Mouse (Mus musculus): ENCODE measurements around the gene Clic6. TPM values are rescaled to one million over a fixed set of nuclear protein-coding genes. Genes with fewer than 3 reads are reported as not detected.
"Not testable (repeated sequence)": the region's sequence is repeated elsewhere in the genome, so short reads cannot be mapped to it uniquely, and the experiment has no call there.

Gene Clic6
- polyA plus RNA-seq, 1 experiment from 2014 or later: 1.5 TPM

- WGBS: 81% methylated on average over 8 of the region's 8 CpGs
- H3K9ac ChIP-seq: no peak overlapping the region
- ATAC-seq (ENCODE audit: extremely low read depth, insufficient number of reproducible peaks, low FRiP score, low TSS enrichment): no peak
- no peaks in the 10 kb centered on the region for H3K36me3 ChIP-seq
- no peak overlapping the region for H3K4me3 ChIP-seq
- no peak overlapping the region for H3K4me2 ChIP-seq
- peaks cover 60% of the 10 kb centered on the region for H3K27me3 ChIP-seq (replicated peaks)
- no peaks in the 10 kb centered on the region for H3K9me3 ChIP-seq
- no peak overlapping the region for H3K27ac ChIP-seq (replicated peaks)
- peaks cover 19% of the 10 kb centered on the region for H3K4me1 ChIP-seq
Measured at GRCm38 (mm10) chr16:92500534-92500933, 15.0 kb downstream of the Clic6 start.

GRCm38 (mm10) chr16:92503105-92503504, 17.6 kb downstream of the Clic6 start:
- no peak for ATAC-seq (ENCODE audit: extremely low read depth, insufficient number of reproducible peaks, low FRiP score, low TSS enrichment)
- Histone ChIP-seq H3K4me2 (no peak overlapping the region), H3K9ac (no peak overlapping the region), H3K4me3 (no peak overlapping the region), H3K36me3 (no peaks in the 10 kb centered on the region), H3K27ac (replicated peaks) (no peak overlapping the region), H3K27me3 (replicated peaks) (peaks cover 49% of the 10 kb centered on the region), H3K9me3 (no peaks in the 10 kb centered on the region), H3K4me1 (peaks cover 14% of the 10 kb centered on the region)
- WGBS: 49% methylated on average over 5 of the region's 5 CpGs

GRCm38 (mm10) chr16:92507573-92507972, 22.0 kb downstream of the Clic6 start:
- ATAC-seq (ENCODE audit: extremely low read depth, insufficient number of reproducible peaks, low FRiP score, low TSS enrichment): no peak
- no peak overlapping the region for H3K4me3 ChIP-seq
- H3K27ac ChIP-seq (replicated peaks): no peak overlapping the region
- no peaks in the 10 kb centered on the region for H3K4me1 ChIP-seq
- 75% methylated on average over 4 of the region's 4 CpGs for WGBS
- H3K9ac ChIP-seq: no peak overlapping the region
- peaks cover 22% of the 10 kb centered on the region for H3K27me3 ChIP-seq (replicated peaks)
- no peaks in the 10 kb centered on the region for H3K36me3 ChIP-seq
- no peaks in the 10 kb centered on the region for H3K9me3 ChIP-seq
- no peak overlapping the region for H3K4me2 ChIP-seq

GRCm38 (mm10) chr16:92510835-92511772, 25.6 kb downstream of the Clic6 start:
- no peaks in the 10 kb centered on the region for H3K9me3 ChIP-seq
- H3K36me3 ChIP-seq: no peaks in the 10 kb centered on the region
- no peak overlapping the region for H3K4me2 ChIP-seq
- no peak overlapping the region for H3K27ac ChIP-seq (replicated peaks)
- ATAC-seq (ENCODE audit: extremely low read depth, insufficient number of reproducible peaks, low FRiP score, low TSS enrichment): no peak
- H3K4me3 ChIP-seq: no peak overlapping the region
- H3K27me3 ChIP-seq (replicated peaks): peaks cover 36% of the 10 kb centered on the region
- 69% methylated on average over 13 of the region's 13 CpGs for WGBS
- peaks cover 4% of the 10 kb centered on the region for H3K4me1 ChIP-seq
- no peak overlapping the region for H3K9ac ChIP-seq

- no peak overlapping the region for H3K4me2 ChIP-seq
- 56% methylated on average over 5 of the region's 5 CpGs for WGBS
- peaks cover 29% of the 10 kb centered on the region for H3K27me3 ChIP-seq (replicated peaks)
- no peak overlapping the region for H3K27ac ChIP-seq (replicated peaks)
- peaks cover 8% of the 10 kb centered on the region for H3K4me1 ChIP-seq
- no peak for ATAC-seq (ENCODE audit: extremely low read depth, insufficient number of reproducible peaks, low FRiP score, low TSS enrichment)
- H3K9ac ChIP-seq: no peak overlapping the region
- no peaks in the 10 kb centered on the region for H3K9me3 ChIP-seq
- H3K36me3 ChIP-seq: no peaks in the 10 kb centered on the region
- no peak overlapping the region for H3K4me3 ChIP-seq
Measured at GRCm38 (mm10) chr16:92511773-92512391, 26.3 kb downstream of the Clic6 start.

- H3K9ac ChIP-seq; H3K36me3 ChIP-seq; H3K4me3 ChIP-seq; H3K27ac ChIP-seq (replicated peaks); H3K4me2 ChIP-seq; ATAC-seq (ENCODE audit: extremely low read depth, insufficient number of reproducible peaks, low FRiP score, low TSS enrichment); H3K9me3 ChIP-seq; H3K4me1 ChIP-seq: not testable (repeated sequence)
- 68% methylated on average over 8 of the region's 9 CpGs for WGBS
- peaks cover 29% of the 10 kb centered on the region for H3K27me3 ChIP-seq (replicated peaks)
Measured at GRCm38 (mm10) chr16:92514896-92515295, 29.4 kb downstream of the Clic6 start.

- H3K9ac ChIP-seq: no peak overlapping the region
- no peaks in the 10 kb centered on the region for H3K36me3 ChIP-seq
- no peak overlapping the region for H3K27ac ChIP-seq (replicated peaks)
- no peak for ATAC-seq (ENCODE audit: extremely low read depth, insufficient number of reproducible peaks, low FRiP score, low TSS enrichment)
- H3K4me3 ChIP-seq: no peak overlapping the region
- peaks cover 32% of the 10 kb centered on the region for H3K27me3 ChIP-seq (replicated peaks)
- no peaks in the 10 kb centered on the region for H3K9me3 ChIP-seq
- H3K4me1 ChIP-seq: peaks cover 8% of the 10 kb centered on the region
- WGBS: 46% methylated on average over 9 of the region's 9 CpGs
- H3K4me2 ChIP-seq: no peak overlapping the region
Measured at GRCm38 (mm10) chr16:92516139-92516538, 30.6 kb downstream of the Clic6 start.

GRCm38 (mm10) chr16:92518718-92519117, 33.2 kb downstream of the Clic6 start:
- H3K36me3 ChIP-seq: no peaks in the 10 kb centered on the region
- 53% methylated on average over 4 of the region's 4 CpGs for WGBS
- H3K4me2 ChIP-seq: no peak overlapping the region
- no peaks in the 10 kb centered on the region for H3K9me3 ChIP-seq
- peaks cover 8% of the 10 kb centered on the region for H3K4me1 ChIP-seq
- H3K27me3 ChIP-seq (replicated peaks): peaks cover 34% of the 10 kb centered on the region
- no peak overlapping the region for H3K4me3 ChIP-seq
- no peak overlapping the region for H3K27ac ChIP-seq (replicated peaks)
- no peak overlapping the region for H3K9ac ChIP-seq
- ATAC-seq (ENCODE audit: extremely low read depth, insufficient number of reproducible peaks, low FRiP score, low TSS enrichment): no peak

- WGBS: 46% methylated on average over 13 of the region's 13 CpGs
- no peak for ATAC-seq (ENCODE audit: extremely low read depth, insufficient number of reproducible peaks, low FRiP score, low TSS enrichment)
- Histone ChIP-seq H3K9me3 (no peaks in the 10 kb centered on the region), H3K36me3 (no peaks in the 10 kb centered on the region), H3K4me3 (no peak overlapping the region), H3K4me2 (no peak overlapping the region), H3K9ac (no peak overlapping the region), H3K27ac (replicated peaks) (no peak overlapping the region), H3K4me1 (peaks cover 8% of the 10 kb centered on the region), H3K27me3 (replicated peaks) (peaks cover 39% of the 10 kb centered on the region)
Measured at GRCm38 (mm10) chr16:92519820-92520492, 34.4 kb downstream of the Clic6 start.

- Histone ChIP-seq H3K4me2 (no peak overlapping the region), H3K4me3 (no peak overlapping the region), H3K9ac (no peak overlapping the region), H3K27me3 (replicated peaks) (peaks cover 52% of the 10 kb centered on the region), H3K27ac (replicated peaks) (no peak overlapping the region), H3K36me3 (no peaks in the 10 kb centered on the region), H3K9me3 (no peaks in the 10 kb centered on the region), H3K4me1 (no peaks in the 10 kb centered on the region)
- WGBS: 64% methylated on average over 8 of the region's 8 CpGs
- ATAC-seq (ENCODE audit: extremely low read depth, insufficient number of reproducible peaks, low FRiP score, low TSS enrichment): no peak
Measured at GRCm38 (mm10) chr16:92523351-92523750, 37.8 kb downstream of the Clic6 start.

- no peak for ATAC-seq (ENCODE audit: extremely low read depth, insufficient number of reproducible peaks, low FRiP score, low TSS enrichment)
- H3K9me3 ChIP-seq: peaks cover 6% of the 10 kb centered on the region; the same call in 1 of the 2 replicates
Measured at GRCm38 (mm10) chr16:92524651-92525050, 39.1 kb downstream of the Clic6 start.

More at GRCm38 (mm10) chr16:92524651-92525050, 39.1 kb downstream of the Clic6 start:
- H3K9ac ChIP-seq: no peak overlapping the region
- no peak overlapping the region for H3K4me3 ChIP-seq
- 78% methylated on average over 8 of the region's 8 CpGs for WGBS
- no peaks in the 10 kb centered on the region for H3K4me1 ChIP-seq
- no peak overlapping the region for H3K27ac ChIP-seq (replicated peaks)
- H3K36me3 ChIP-seq: no peaks in the 10 kb centered on the region
- peaks cover 46% of the 10 kb centered on the region for H3K27me3 ChIP-seq (replicated peaks)
- H3K4me2 ChIP-seq: no peak overlapping the region
